Mouse (Mus musculus) liver, embryonic 14.5 days (tissue): ENCODE results near the gene Vamp9.

Experiments used
- CTCF ChIP-seq: IDR thresholded peaks from 2 replicates; pipeline ENCODE4 v1.5.1; 2016; ENCODE audit warnings: antibody characterized with exemption, low read depth, control low read depth
- EP300 ChIP-seq: IDR thresholded peaks from 2 replicates; pipeline ENCODE4 v1.6.1; 2016; ENCODE audit warnings: antibody characterized with exemption, low read depth

- no peak for TF ChIP-seq CTCF
- no peak for TF ChIP-seq EP300
Measured at GRCm38 (mm10) chr5:99865779-99866178, 40.3 kb upstream of the Vamp9 start.
